Mouse (Mus musculus) kidney, adult 9 months (tissue): ENCODE measurements around the gene Gpc6.
A peak's percentile ranks its signal among the peaks of the same experiment; 100 is the strongest.
"Not testable (repeated sequence)": the region's sequence is repeated elsewhere in the genome, so short reads cannot be mapped to it uniquely, and the experiment has no call there.

Source experiments
- DNase-seq: peaks from one replicate; pipeline ENCODE4 v3.0.0; 2022

Gene Gpc6

DNA sequence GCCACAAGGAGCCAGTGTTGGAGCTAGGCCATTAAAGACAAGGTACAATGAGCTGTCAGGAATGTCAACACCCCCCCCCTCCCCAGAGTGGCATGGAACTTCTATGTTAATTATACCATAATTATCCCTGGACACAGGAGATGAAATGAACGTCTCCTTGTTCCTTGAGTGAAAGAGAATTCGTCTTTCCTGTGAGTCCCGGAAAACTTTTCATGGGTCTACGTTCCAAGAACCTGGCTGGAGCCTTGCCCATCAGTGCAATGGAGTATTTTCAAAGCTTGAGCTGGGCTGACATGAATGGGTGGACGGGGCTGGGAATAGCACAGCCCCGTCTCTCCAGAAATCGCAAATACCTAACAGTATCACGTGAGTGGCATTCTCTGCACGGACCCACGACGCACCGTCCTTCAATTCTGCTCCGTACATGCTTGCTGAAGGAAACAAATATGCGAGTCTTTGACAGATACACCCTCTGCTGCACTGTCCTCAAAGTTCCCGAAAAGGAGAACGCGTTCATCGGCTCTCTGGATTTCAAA, 444.3 kb downstream of the Gpc6 start:
- DNase-seq, result no peak

DNA sequence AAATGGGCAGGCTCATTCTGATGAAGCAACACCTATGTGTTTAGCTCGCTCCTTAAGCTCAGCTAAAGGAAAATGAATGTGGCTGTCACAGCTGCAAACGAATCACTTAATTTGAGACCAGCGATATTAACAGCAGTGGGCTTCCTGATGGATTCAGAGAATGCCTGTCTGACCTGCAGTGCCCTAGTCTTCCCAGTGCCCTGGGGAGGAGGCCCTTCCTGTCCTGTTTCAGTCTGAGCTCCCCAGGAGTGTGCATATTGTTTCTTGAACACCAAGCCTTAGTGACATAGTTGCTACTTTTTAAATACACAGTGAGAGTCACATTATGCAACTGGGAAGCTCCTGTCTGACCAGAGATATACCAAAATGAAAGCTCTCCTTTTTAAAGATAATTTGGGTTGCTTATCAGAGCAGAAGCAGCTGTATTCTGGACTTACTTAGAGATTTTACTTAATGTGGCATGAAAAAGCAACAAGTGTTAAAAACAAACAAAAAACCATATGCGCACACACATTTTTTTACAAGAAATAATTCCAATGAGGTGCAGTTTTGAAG, 451.8 kb downstream of the Gpc6 start:
- no peak for DNase-seq

DNA sequence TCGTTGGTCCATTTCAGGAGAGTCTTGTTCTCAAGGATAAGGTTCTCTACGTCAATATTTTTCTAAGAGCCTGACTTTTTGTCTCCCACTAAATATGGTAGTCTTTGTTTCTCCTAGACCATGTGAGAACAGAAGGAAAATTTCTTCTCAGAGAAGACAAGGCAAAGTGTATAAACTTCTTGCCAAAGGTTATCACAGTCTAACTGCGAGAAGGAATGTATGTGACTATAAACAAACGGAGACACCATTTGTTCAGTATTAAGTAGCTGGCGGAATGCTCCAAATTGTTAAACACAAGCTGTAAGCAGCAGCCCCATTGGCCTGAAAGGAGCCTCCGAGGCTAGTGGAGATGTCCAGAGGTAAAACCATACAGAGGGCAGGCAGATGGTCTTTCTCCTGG, 454.9 kb downstream of the Gpc6 start:
- DNase-seq, result no peak

- no peak for DNase-seq
These were observed 458.1 kb downstream of the Gpc6 start for GRCm38 (mm10) chr14:117383188-117383587.

DNA sequence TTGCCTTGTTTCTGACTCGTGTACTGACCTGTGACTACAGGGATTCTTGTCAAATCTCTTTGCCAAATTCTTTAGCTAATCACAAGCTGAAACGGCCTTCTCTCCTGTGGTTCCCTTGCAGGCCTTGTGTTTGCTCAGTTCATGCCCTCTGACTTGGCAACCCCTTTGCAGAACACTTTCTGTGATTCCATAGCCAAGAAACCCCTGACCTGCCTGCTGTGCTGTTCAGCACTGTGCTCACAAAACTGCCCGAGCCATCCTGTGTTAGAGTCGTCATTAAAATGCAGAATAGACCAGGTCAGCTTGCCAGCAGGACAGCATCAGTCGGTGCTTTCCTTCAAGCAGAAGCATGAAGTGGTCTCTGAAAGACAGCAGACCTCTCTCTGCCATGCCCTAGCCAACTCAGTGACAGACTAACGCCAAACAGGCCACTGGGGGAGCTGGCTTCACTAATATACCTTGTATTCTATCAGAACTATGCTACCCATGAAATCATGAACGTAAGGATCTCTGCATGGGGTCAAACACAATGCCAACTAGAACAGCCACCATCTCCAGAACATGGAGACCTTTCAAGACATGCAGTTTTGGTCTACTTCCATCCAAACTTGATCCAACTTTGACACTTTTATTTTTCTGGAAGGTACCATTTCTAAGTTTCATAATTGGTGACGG, 459.1 kb downstream of the Gpc6 start:
- DNase-seq, result peak; percentile 25

- peak; percentile 9 for DNase-seq
These were observed 460.7 kb downstream of the Gpc6 start for GRCm38 (mm10) chr14:117385731-117386270.

- no peak for DNase-seq
These were observed 465.7 kb downstream of the Gpc6 start for GRCm38 (mm10) chr14:117390794-117391320.

- DNase-seq, result no peak
These were observed 466.3 kb downstream of the Gpc6 start for GRCm38 (mm10) chr14:117391412-117391811.

DNA sequence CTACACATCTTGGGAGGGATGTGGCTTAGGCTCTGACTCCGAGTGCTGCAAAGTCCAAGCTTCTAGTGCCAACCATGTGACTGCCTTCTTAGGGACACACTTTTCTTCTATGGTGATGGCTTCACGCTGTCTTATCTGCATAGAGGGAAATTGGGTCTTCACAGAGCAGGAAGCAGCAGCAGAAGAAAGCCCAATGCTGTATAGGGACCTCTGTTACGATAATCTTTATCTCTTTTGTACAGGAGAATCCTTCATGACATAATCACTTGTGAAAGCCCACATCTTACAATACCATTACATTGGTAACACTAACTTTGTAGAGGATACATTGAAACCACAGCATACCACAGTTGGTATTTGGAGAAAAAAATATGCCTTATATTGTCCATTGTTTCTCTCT, 472.1 kb downstream of the Gpc6 start:
- no peak for DNase-seq

DNA sequence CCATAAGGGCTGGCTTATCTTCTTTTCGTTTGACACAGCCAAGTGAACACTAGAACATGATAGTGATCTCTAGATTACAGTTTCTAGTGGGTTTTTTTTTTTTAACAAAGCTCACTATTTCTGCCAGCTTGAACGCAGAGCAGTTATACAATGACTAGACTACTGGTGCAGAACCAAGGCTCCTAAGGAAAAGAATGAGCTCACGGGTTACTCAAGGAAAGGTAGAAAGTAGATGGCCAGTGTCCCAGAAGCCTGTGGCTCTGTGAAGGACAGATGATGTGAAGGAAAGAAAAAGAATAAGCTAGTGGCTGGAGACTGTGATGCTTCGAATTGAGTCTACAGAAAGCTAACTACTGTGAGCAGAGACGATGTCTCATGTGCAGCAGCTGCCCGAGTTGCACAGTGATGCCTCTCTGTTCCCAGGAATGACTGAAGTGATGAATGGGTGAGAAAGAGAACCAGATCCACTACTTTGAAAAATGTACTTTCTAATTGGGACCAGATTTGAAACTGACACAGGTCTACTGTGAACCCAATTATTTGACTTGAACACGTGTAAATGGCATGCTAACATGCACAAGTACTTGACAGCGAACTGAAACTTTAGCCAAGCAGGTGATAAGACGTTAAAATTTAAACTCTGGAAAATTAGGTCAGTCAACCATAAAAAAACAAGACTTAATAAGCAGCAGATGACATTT, 482.9 kb downstream of the Gpc6 start:
- peak; percentile 39 for DNase-seq

DNA sequence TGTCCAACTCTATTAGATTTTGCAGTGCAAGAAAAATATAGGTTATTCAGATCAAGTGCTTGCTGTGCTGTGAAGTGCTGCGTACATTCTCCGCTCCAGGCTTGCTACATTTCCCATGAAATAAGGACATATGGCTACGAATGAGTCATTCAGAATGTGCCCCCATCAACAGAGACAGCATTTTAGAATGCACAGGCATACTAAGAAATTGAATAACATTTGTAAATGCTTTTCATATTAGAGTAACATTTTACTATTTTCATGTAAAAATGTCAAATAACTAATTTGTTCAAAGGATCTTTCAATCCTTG, 483.4 kb downstream of the Gpc6 start:
- DNase-seq, result no peak

DNA sequence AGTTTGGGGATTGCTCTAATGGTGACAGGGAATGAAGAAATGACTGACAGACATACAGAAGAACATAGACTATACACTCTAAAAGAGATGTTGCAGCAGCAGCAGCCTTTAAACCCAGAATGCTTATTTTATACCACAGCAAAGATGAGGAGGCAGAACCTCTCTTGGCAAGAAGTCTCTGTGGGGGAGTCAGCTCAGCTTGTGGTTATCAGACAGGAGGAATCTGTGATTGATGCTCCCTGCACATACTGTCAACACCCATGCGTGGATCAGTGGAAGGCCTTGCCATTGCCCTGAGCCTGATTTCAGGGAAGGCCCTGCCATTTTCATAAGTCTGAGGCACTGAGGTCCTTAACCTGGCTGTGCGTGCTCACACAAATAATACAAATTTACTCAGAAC, 484.7 kb downstream of the Gpc6 start:
- DNase-seq, result no peak

DNA sequence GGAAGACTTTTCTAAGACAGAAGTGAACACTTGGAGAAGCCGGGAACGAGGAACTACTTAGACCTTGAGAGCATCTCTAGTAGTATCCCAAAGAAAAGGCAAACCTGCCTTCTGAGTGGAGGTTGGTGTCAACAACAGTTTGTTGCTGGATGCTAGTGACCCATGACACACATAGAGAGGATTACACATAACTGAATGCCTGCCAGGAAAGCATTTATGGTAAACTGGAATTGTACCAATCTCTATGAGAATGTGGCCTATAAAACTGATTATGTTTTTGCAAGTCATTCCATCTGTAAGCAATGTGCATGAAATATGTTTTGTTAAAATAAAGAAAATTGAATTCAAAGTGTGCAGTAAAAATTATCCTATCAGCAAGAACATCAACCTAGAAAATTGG, 485.4 kb downstream of the Gpc6 start:
- no peak for DNase-seq

GRCm38 (mm10) chr14:117415045-117415444, 489.9 kb downstream of the Gpc6 start:
- no peak for DNase-seq

DNA sequence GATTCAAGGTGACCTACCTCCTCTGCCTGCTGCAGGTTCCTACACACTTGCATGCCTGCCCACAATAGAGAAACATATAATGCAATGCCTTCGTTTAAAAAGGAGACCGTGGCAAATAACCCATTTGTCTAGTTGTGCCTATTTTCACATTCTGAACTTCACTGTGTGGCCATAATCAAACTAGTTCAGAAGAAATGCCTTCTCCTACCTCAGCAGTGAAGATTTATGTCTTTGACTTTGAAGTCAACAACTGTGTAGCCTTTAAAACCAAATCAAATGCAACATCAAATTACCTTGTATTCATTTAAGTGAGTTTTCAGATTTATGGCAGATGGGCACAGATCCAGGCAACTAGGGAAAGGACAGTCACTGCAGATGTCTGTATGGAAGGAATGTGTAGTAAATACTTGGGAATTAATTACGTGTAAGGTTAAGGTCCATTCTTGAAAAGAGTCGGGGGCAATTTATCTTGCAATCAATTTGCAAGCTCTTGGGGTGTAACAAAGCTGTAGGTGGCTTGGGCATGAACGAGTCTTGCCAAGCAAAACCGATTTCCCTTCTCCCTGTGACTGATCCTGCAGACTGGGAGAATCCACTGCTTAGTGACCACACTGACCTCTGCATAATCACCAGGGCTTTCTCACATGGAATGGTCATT, 494.6 kb downstream of the Gpc6 start:
- DNase-seq, result no peak

GRCm38 (mm10) chr14:117421170-117421569, 496.1 kb downstream of the Gpc6 start:
- no peak for DNase-seq

DNA sequence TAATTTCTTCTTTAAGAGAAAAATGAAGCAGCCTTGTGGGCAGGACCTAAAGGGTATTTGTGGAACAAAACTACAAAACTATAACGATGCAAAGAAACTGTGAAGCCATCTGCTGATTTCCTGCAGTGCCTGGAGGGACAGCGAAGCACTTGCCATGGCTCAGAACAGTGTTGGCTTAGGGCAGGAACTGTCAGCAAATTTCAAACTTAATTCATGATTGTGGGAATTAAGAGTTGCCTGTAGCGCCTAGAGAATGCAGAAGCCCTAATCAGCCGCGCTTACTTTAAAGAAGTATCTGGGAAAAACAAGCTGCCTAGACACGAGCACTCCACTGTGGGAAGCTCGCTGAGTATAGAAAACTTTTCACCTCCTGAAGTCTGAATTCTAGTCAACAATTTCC, 501.0 kb downstream of the Gpc6 start:
- DNase-seq, result no peak

- no peak for DNase-seq
These were observed 502.7 kb downstream of the Gpc6 start for GRCm38 (mm10) chr14:117427776-117428175.

DNA sequence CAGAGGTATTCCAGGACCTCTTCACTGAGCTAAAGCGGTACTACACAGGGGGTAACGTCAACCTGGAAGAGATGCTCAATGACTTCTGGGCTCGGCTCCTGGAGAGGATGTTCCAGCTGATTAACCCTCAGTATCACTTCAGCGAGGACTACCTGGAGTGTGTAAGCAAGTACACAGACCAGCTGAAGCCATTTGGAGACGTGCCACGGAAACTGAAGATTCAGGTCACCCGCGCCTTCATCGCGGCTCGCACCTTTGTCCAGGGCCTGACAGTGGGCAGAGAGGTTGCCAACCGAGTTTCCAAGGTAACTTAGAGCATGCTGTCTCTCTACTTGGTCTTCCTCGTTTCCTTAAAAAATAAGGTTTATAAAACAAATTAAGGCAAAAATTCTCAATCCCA, 510.6 kb downstream of the Gpc6 start:
- no peak for DNase-seq

GRCm38 (mm10) chr14:117446675-117447231, 521.6 kb downstream of the Gpc6 start:
- DNase-seq, result not testable (repeated sequence)

GRCm38 (mm10) chr14:117451391-117451991, 526.4 kb downstream of the Gpc6 start:
- no peak for DNase-seq

- DNase-seq, result no peak
These were observed 527.0 kb downstream of the Gpc6 start for GRCm38 (mm10) chr14:117452150-117452549.
